Mouse (Mus musculus) midbrain, embryonic 12.5 days (tissue): ENCODE measurements at regions not wholly inside any gene's neighbourhood (a gene's known extent, or its start where the extent isn't known, plus 50 kb on each side); places are given as distances from the start of the nearest gene placed in this dataset.
A peak's percentile ranks its signal among the peaks of the same experiment; 100 is the strongest.

Experiments
- ATAC-seq: fragments of 200-750 bp; cut with Nextera tagmentation; 2 replicates; pipeline ENCODE4 v1.8.0; 2017; ENCODE audit warnings: low read depth, moderate TSS enrichment, moderate library complexity; ENCODE audit not compliant: low FRiP score
- H3K27ac ChIP-seq: fragments of 300-500 bp; sonication (generic); replicated peaks from 2 replicates; pipeline ENCODE4 v1.5.1; 2016; ENCODE audit warnings: mild to moderate bottlenecking
- H3K27me3 ChIP-seq: fragments of 300-500 bp; sonication (generic); 2 replicates; pipeline ENCODE4 v1.6.1; 2016; ENCODE audit warnings: mild to moderate bottlenecking
- H3K36me3 ChIP-seq: fragments of 300-500 bp; sonication (generic); 2 replicates; pipeline ENCODE4 v1.6.1; 2016
- H3K4me1 ChIP-seq: fragments of 300-500 bp; sonication (generic); 2 replicates; pipeline ENCODE4 v1.6.1; 2016
- H3K4me2 ChIP-seq: fragments of 300-500 bp; sonication (generic); replicated peaks from 2 replicates; pipeline ENCODE4 v1.6.1; 2016; ENCODE audit warnings: mild to moderate bottlenecking, moderate library complexity
- H3K4me3 ChIP-seq: fragments of 300-500 bp; sonication (generic); 2 replicates; pipeline ENCODE4 v1.5.1; 2016; ENCODE audit warnings: mild to moderate bottlenecking
- H3K9ac ChIP-seq: fragments of 300-500 bp; sonication (generic); replicated peaks from 2 replicates; pipeline ENCODE4 v1.6.1; 2016; ENCODE audit warnings: mild to moderate bottlenecking, moderate library complexity
- H3K9me3 ChIP-seq: fragments of 300-500 bp; sonication (generic); 2 replicates; pipeline ENCODE4 v1.6.1; 2016; ENCODE audit warnings: mild to moderate bottlenecking
- WGBS: fragments of 180-500 bp; shearing (Covaris S2); methylation state at CpG from one replicate; pipeline ENCODE4 v1.1.7; 2016; 5-methylcytosine and 5-hydroxymethylcytosine counted together

DNA sequence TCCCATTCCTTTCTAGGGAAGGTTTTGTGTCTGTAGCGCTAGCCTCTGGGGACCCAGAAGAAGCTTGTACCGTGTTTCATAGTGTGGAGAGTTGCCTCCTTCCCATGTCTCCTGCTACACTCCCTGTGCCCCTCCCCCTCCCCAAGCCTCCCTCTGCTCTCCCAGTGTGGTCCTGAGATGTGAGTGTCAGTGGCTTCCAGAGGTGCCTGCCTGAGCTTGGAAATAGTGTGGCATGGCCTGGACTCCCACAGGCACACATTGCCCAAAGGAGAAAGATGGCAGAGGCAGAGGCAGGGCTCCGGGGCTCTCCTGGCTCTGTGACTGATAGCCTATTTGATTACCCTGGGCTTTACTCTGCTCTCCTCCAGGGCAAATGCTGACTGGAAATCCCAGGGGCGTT, 110.0 kb upstream of the Ret start:
- Histone ChIP-seq H3K4me3 (no peak overlapping the region), H3K9me3 (no peaks in the 10 kb centered on the region), H3K27ac (no peak overlapping the region), H3K9ac (no peak overlapping the region), H3K27me3 (no peaks in the 10 kb centered on the region), H3K36me3 (no peaks in the 10 kb centered on the region), H3K4me1 (peaks cover 3% of the 10 kb centered on the region; the same call in 1 of the 2 replicates), H3K4me2 (no peak overlapping the region)
- no peak for ATAC-seq
- WGBS: 48% methylated on average over 4 of the region's 4 CpGs

DNA sequence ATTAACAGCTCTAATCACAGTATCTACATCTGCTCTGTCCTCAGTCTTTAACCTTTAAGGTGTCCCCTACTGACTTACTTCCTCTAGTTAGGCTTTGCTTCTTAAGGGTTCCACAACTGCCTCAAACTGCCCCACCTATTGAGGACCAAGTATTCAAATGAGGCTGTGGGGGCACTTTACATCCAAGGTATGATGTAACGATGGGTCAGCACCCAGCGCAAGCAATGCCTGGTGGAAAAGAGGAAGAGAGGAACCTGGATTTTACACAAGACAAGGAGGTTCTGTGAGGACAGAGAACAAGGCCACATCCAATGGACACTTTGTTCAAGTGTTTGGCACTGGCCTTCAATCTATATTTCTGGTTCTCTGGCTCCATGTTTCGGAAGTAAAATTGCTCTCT, 107.7 kb upstream of the Ret start:
- WGBS: 94% methylated on average over 3 of the region's 3 CpGs
- H3K27me3 ChIP-seq: no peaks in the 10 kb centered on the region
- no peak overlapping the region for H3K27ac ChIP-seq

DNA sequence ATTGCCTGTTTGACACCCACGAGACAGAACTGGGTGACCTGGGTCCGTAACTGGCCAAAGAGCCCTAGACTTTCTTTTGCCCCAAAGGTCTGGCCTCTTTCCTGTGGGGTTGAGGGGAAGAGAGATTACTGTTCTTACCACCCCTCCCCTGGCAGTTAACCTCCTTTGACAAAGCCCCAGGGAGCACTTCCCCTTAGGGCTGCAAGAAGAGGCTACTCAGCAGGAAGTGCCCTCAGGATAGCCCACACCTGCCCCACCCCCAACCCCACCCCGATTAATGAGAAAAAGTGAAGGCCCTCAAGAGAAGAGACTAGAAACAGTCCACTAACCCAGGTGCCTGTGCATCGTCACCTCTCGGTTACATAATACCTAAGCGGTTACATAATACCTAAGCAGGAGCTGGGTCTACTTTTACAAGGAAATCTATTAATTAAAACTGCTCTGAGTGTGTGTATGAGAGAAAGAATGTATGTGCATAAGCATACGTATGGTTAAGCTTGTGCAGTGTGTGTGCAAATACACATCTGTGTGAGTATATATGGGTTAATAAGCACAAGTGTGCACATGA, 105.3 kb upstream of the Ret start:
- peaks cover 15% of the 10 kb centered on the region for H3K4me1 ChIP-seq
- no peak overlapping the region for H3K9ac ChIP-seq
- H3K27ac ChIP-seq: no peak overlapping the region
- H3K4me2 ChIP-seq: no peak overlapping the region
- H3K36me3 ChIP-seq: no peaks in the 10 kb centered on the region
- ATAC-seq: no peak
- no peaks in the 10 kb centered on the region for H3K9me3 ChIP-seq
- no peak overlapping the region for H3K4me3 ChIP-seq
- no peaks in the 10 kb centered on the region for H3K27me3 ChIP-seq
- WGBS: 54% methylated on average over 7 of the region's 7 CpGs

More for the DNA sequence above, 107.7 kb upstream of the Ret start:
- Histone ChIP-seq H3K9ac (no peak overlapping the region), H3K4me2 (no peak overlapping the region), H3K4me1 (peaks cover 15% of the 10 kb centered on the region), H3K36me3 (no peaks in the 10 kb centered on the region), H3K9me3 (no peaks in the 10 kb centered on the region), H3K4me3 (no peak overlapping the region)
- ATAC-seq: no peak

DNA sequence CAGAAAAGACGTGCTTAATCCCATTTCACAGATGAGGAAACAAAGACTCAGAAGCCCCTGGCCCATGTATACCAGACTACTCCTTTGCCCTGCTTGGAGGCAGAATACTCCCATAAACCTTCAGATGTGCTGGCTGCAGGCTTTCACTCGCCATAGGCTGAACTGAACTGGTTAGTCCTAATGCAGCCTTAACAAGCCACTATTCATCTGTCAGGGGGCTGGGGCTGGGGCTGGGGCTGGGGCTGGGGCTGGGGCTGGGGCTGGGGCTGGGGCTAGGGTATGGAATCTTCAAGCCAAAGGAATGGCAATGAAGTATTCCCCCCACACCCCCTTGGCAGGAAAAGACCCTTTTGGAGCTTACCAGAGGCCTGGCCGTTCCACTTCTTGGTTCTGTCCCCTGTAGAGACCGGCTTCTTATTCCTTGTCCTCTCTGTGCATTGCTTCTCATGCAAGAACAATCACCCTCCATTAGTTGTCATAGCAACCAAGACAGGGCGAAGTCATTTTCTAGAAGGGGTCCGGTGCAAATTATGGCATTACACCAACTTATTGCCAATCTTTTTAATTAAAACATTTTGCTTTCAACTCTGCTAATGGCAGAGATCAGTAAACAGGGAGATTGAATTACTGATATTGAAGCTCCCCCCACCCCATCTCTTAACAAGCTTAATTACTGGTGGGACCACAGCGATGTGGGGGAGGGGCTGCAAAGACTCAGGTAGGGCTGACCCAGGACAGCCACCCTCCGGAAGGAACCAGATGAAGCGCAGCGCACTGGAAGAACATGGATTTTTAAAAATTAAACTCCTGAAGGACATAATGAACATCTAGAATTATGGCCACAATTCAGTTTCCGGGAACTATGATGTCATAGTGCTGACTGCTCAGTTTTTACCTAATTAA, 104.6 kb upstream of the Ret start:
- WGBS: 42% methylated on average over 11 of the region's 11 CpGs
- Histone ChIP-seq H3K4me2 (no peak overlapping the region), H3K27ac (no peak overlapping the region; the same call in 1 of the 2 replicates)

DNA sequence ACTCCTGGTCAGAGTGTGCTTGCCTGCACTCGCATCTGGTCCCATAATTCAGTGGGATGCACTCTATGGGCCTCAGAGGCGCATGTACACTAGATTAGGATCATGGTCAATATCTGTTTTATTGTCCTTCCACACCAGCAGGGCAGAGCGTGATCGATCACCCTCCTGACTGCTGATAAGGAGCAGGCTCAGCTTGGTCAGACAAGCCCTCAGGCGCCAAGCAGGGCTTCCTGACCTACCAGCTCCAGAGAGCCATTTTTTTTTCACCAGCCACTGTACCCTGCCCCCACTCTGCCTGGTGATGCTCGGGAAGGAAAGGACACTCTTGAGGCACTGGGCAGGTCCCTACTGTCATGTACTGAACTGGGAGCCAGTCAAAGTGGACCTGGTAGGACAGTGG, 103.3 kb upstream of the Ret start:
- no peak overlapping the region for H3K9ac ChIP-seq
- ATAC-seq: no peak
- peaks cover 15% of the 10 kb centered on the region for H3K4me1 ChIP-seq
- WGBS: 88% methylated on average over 6 of the region's 6 CpGs
- H3K9me3 ChIP-seq: no peaks in the 10 kb centered on the region
- no peak overlapping the region for H3K27ac ChIP-seq
- H3K4me2 ChIP-seq: no peak overlapping the region
- H3K27me3 ChIP-seq: no peaks in the 10 kb centered on the region
- H3K4me3 ChIP-seq: no peak overlapping the region
- H3K36me3 ChIP-seq: no peaks in the 10 kb centered on the region

More for the DNA sequence above, 104.6 kb upstream of the Ret start:
- Histone ChIP-seq H3K36me3 (no peaks in the 10 kb centered on the region), H3K4me1 (peaks cover 15% of the 10 kb centered on the region), H3K4me3 (no peak overlapping the region), H3K9me3 (no peaks in the 10 kb centered on the region), H3K9ac (no peak overlapping the region), H3K27me3 (no peaks in the 10 kb centered on the region)
- 0 out of 2 replicates have a peak, but pooled peaks have one; percentile 23 for ATAC-seq

DNA sequence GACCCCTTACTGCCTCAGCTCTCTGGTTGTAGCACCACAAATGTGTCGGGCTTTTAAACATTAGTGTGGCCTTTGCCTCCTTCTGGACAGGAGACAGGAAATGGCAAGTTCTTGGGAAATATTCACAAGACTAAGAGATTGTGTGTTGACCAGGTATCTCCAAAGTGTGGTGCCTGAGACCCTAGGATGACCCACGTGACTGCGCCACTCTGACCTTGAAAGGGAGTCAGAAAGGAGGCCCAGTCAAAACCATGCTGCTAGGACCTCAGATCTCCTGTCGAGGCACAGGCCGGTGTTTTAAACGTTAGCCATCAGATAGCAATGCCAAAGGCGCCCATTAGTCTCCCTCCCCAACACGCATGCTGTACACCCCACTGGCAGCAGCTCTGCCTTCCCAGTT, 100.1 kb upstream of the Ret start:
- Histone ChIP-seq H3K4me1 (peaks cover 12% of the 10 kb centered on the region), H3K4me3 (no peak overlapping the region), H3K36me3 (no peaks in the 10 kb centered on the region), H3K27ac (no peak overlapping the region), H3K9me3 (no peaks in the 10 kb centered on the region), H3K9ac (no peak overlapping the region), H3K4me2 (no peak overlapping the region), H3K27me3 (no peaks in the 10 kb centered on the region)
- no peak for ATAC-seq
- 89% methylated on average over 8 of the region's 8 CpGs for WGBS

DNA sequence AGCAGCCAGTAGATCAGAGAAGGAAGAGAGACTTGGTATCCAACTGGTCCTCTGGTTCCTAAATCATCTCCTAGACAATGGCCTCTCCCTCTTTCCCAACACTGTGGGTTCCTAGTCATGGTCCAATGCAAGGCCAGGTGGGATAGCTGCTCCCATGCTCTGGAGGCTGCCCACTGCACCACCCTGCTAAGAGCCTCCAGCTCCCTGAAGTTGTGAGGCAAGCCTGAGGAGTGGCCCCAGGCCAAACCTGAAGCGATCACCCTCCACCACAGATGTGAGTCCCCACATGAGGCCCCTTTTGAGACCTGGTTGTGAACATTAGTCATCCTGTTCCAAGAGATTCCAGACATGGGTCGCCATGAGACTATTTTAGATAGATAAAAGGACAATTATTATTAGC, 96.5 kb upstream of the Ret start:
- Histone ChIP-seq H3K27me3 (no peaks in the 10 kb centered on the region), H3K9me3 (no peaks in the 10 kb centered on the region), H3K4me3 (no peak overlapping the region), H3K27ac (no peak overlapping the region), H3K4me1 (no peaks in the 10 kb centered on the region), H3K9ac (no peak overlapping the region), H3K4me2 (no peak overlapping the region), H3K36me3 (no peaks in the 10 kb centered on the region)
- 82% methylated on average over 2 of the region's 2 CpGs for WGBS
- ATAC-seq: no peak

DNA sequence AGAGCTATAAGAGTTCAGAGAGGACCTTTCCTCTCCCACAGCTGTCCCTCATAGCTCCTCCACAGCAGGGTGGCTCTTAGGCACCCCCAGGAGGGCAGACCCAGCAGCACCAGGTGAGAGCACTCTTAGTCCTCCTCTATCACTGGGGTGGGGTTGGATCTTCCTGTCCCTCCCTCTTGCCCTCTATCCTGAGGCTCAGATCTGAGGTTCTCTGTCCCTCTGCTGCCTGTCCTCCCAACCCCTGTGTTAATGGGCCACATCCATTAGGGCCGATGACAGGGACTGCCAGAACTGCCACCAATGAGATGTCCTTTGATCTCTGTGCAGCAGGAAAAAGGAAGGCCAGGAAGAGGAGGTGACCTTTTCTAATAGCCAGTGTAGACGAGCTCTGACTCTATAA, 95.4 kb upstream of the Ret start:
- Histone ChIP-seq H3K4me1 (no peaks in the 10 kb centered on the region; the same call in 1 of the 2 replicates), H3K9ac (no peak overlapping the region), H3K27ac (no peak overlapping the region), H3K9me3 (no peaks in the 10 kb centered on the region), H3K4me2 (no peak overlapping the region), H3K36me3 (no peaks in the 10 kb centered on the region), H3K27me3 (no peaks in the 10 kb centered on the region), H3K4me3 (no peak overlapping the region)
- WGBS: 69% methylated on average over 2 of the region's 2 CpGs
- no peak for ATAC-seq

DNA sequence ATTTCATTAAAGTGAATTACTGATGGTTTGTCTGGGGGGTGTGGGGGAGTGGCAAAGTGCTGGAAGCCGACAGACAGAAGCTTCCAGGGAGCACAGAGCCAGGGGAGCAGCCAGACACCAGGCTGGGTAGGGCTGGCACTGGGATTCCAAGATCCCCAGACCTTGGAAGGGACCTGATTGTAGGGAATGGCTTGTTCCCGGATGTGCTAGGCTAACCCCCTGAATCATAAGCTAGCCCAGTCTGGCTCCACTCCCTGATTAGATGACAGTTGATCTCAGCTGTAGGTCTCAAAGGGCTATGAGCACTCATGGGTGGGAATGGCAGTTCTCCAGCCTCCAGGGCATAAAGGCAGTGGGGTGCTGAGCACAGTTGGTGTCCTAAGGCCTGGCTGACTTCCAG, 94.8 kb upstream of the Ret start:
- H3K4me2 ChIP-seq: no peak overlapping the region
- no peaks in the 10 kb centered on the region for H3K27me3 ChIP-seq
- H3K4me3 ChIP-seq: no peak overlapping the region
- H3K27ac ChIP-seq: no peak overlapping the region
- H3K9ac ChIP-seq: no peak overlapping the region
- no peak for ATAC-seq
- no peaks in the 10 kb centered on the region; the same call in 1 of the 2 replicates for H3K4me1 ChIP-seq
- WGBS: 77% methylated on average over 2 of the region's 2 CpGs
- H3K36me3 ChIP-seq: no peaks in the 10 kb centered on the region
- H3K9me3 ChIP-seq: no peaks in the 10 kb centered on the region

DNA sequence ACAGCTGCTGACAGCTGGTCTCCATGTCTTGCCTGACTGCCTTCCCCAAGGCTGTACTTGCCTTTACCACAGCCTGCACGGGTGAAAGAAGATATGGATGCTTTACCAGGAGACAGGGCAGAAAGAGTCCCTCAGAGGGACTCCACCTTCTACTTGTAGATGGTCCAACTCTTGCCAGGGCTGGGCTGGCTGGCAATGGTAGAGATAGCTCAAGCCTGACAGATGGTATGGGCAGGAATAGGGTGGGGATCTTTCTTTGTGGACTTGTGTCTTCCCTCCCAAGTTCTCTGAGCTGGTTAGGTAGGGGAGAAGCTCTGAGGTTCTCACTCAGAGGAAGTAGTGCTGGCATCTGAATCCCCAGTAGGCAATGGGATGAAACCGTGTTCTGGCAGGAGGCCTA, 93.9 kb upstream of the Ret start:
- 68% methylated on average over 2 of the region's 2 CpGs for WGBS
- Histone ChIP-seq H3K4me3 (no peak overlapping the region), H3K36me3 (no peaks in the 10 kb centered on the region)

DNA sequence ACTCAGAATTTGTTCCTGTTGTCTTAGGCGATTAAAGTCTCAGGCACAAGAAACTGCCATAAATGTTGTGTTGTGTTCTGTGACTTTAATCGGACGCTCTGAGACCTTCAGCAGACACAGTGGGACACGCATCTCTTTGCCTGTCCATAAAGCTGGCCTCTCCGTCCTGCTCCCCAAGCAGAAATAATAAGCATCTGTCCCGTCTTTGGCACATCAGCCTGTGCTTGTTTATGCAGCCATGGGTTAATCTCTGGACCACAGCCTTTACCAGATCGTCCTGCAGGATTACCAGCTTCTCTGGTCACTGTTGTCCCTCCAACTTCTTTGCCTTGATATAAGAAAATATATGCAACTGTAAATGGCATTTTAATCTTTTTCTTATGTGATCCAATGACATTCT, 87.7 kb upstream of the Ret start:
- Histone ChIP-seq H3K36me3 (no peaks in the 10 kb centered on the region), H3K4me1 (no peaks in the 10 kb centered on the region; the same call in 1 of the 2 replicates), H3K4me2 (no peak overlapping the region), H3K27ac (no peak overlapping the region), H3K4me3 (no peak overlapping the region), H3K9me3 (no peaks in the 10 kb centered on the region), H3K27me3 (no peaks in the 10 kb centered on the region), H3K9ac (no peak overlapping the region)
- ATAC-seq: no peak
- 76% methylated on average over 7 of the region's 7 CpGs for WGBS

More for the DNA sequence above, 93.9 kb upstream of the Ret start:
- Histone ChIP-seq H3K4me2 (no peak overlapping the region), H3K4me1 (no peaks in the 10 kb centered on the region; the same call in 1 of the 2 replicates), H3K27ac (no peak overlapping the region), H3K27me3 (no peaks in the 10 kb centered on the region), H3K9me3 (no peaks in the 10 kb centered on the region), H3K9ac (no peak overlapping the region)
- ATAC-seq: no peak

DNA sequence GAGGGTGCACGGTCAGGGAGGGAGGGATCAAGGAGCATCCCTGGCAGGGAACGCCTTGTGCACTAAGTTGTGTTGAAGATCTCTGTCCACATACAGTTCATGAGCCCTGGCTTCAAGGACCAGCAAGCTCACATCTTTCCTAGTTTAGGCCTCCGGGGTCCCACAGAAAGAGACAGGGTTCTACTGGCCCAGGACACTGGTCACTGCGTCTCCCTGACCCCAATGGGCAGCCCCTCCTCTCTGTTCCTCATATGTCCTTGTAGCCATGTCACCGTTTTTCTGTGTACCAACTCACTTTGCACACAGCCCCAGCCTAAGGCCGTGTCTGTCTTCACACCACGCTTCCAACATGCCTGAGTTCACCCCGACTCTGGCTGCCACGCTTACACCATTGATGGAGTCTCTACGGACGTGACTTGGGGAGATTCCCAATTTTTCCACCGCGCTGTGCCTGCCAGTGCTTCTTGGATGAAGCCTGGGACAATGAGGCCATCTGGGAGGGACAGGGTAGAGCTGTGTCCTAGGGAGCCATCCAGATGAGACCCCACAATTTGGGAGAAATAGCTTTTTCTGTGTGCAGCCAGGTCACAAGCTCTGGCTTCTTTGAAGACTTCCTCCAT, 86.5 kb upstream of the Ret start:
- Histone ChIP-seq H3K9me3 (no peaks in the 10 kb centered on the region), H3K4me3 (no peak overlapping the region), H3K27ac (no peak overlapping the region), H3K4me1 (no peaks in the 10 kb centered on the region; the same call in 1 of the 2 replicates), H3K4me2 (no peak overlapping the region), H3K27me3 (no peaks in the 10 kb centered on the region), H3K36me3 (no peaks in the 10 kb centered on the region), H3K9ac (no peak overlapping the region)
- ATAC-seq: no peak
- WGBS: 93% methylated on average over 13 of the region's 13 CpGs
